Mouse (Mus musculus): ENCODE data around the gene Kif3b.

DNA sequence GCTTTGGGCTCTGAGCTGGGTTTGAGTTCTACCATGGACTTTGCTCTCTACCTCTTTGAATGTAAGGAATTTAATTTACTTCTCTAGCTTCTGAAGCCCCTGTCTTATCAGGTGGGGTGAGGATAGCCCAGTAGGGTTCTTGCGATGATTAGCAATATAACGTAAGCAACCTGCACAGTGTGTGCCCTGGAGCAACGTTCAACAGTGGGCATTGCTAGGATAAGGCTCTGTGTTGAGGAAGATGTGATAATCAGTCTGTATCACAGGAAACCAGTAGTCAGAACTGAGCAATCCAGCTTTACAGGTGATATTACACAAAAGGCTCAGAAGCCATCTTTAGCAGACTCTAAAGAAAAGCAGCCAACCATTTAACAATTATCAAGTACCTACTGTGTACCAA is 43.1 kb downstream of the Kif3b start:
- TF ChIP-seq CHD2 (IDR thresholded peaks at IDR 0.05; ENCODE audit: low read depth, low read length): no peak
- TF ChIP-seq HCFC1 (IDR thresholded peaks at IDR 0.05; ENCODE audit: borderline replicate concordance, insufficient read depth, low read length): no peak
- no peak for TF ChIP-seq MAFK (IDR thresholded peaks at IDR 0.05; ENCODE audit: insufficient read depth, low read depth, low read length)
- no peak for TF ChIP-seq ZC3H11A (IDR thresholded peaks at IDR 0.05; ENCODE audit: borderline replicate concordance, low read depth, low read length)
- no peak for TF ChIP-seq ZNF384 (IDR thresholded peaks at IDR 0.05; ENCODE audit: low read depth, low read length)

All from ES-E14 (cell line).